Mouse (Mus musculus) neural tube, embryonic 12.5 days (tissue): ENCODE data around the gene Irf2bp2. TPM values are rescaled to one million over a fixed set of nuclear protein-coding genes. Genes with fewer than 3 reads are reported as not detected.

Experiments
- ATAC-seq: fragments of 200-750 bp; cut with Nextera tagmentation; 2 replicates; pipeline ENCODE4 v1.8.0; 2017; ENCODE audit warnings: low read depth, mild to moderate bottlenecking, moderate TSS enrichment, moderate library complexity; ENCODE audit not compliant: low FRiP score
- H3K27ac ChIP-seq: fragments of 300-500 bp; sonication (generic); 2 replicates; pipeline ENCODE4 v1.5.1; 2016
- H3K27me3 ChIP-seq: fragments of 300-500 bp; sonication (generic); replicated peaks from 2 replicates; pipeline ENCODE4 v1.6.1; 2016; ENCODE audit warnings: mild to moderate bottlenecking
- H3K36me3 ChIP-seq: fragments of 300-500 bp; sonication (generic); 2 replicates; pipeline ENCODE4 v1.6.1; 2016; ENCODE audit warnings: mild to moderate bottlenecking
- H3K4me1 ChIP-seq: fragments of 300-500 bp; sonication (generic); 2 replicates; pipeline ENCODE4 v1.6.1; 2016
- H3K4me2 ChIP-seq: fragments of 300-500 bp; sonication (generic); replicated peaks from 2 replicates; pipeline ENCODE4 v1.6.1; 2016; ENCODE audit warnings: mild to moderate bottlenecking
- H3K4me3 ChIP-seq: fragments of 300-500 bp; sonication (generic); 2 replicates; pipeline ENCODE4 v1.5.1; 2016
- H3K9ac ChIP-seq: fragments of 300-500 bp; sonication (generic); 2 replicates; pipeline ENCODE4 v1.6.1; 2016; ENCODE audit warnings: mild to moderate bottlenecking
- H3K9me3 ChIP-seq: fragments of 300-500 bp; sonication (generic); 2 replicates; pipeline ENCODE4 v1.6.1; 2016; ENCODE audit warnings: mild to moderate bottlenecking
- whole genome bisulfite sequencing: fragments of 180-500 bp; shearing (Covaris S2); methylation state at CpG from one replicate; pipeline ENCODE4 v1.1.7; 2016; 5-methylcytosine and 5-hydroxymethylcytosine counted together
- polyA plus RNA-seq: library from polyadenylated mRNA; unstranded; fragments of >200 nt; fragmentation: Nextera tagmentation; extraction: Ambion mirVana; gene quantifications from 2 replicates; pipeline ENCODE4 v1.2.1, GENCODE M21; 2016

The Irf2bp2 gene
- polyA plus RNA-seq, 1 experiment from 2014 or later: 8.5 TPM

DNA sequence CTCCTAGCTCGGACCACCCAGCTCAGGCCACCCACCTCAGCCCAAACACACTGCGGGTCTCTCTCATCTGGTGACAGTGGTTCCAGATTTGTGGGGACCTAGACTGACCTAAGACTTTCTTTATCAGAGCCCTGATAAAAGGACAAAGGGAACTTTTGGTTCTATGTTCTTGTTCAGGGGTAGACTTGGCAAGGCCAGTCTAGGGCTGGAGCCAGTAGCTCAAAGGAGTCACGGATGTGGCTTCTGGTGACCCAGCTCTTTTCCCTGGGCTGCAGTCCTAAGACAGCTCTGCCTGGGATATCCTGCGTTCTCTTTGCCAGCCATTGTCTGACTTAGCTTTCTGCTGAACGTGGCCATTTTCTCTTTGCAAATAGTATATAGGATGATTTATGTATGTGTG is 37.1 kb downstream of the Irf2bp2 start:
- H3K27me3 ChIP-seq: no peaks in the 10 kb centered on the region
- no peak overlapping the region for H3K27ac ChIP-seq
- no peak overlapping the region for H3K4me2 ChIP-seq
- H3K9me3 ChIP-seq: no peaks in the 10 kb centered on the region
- WGBS: 91% methylated on average over 5 of the region's 5 CpGs
- H3K4me1 ChIP-seq: peaks cover 8% of the 10 kb centered on the region
- no peak overlapping the region for H3K4me3 ChIP-seq
- no peaks in the 10 kb centered on the region for H3K36me3 ChIP-seq
- no peak overlapping the region for H3K9ac ChIP-seq
- no peak for ATAC-seq

DNA sequence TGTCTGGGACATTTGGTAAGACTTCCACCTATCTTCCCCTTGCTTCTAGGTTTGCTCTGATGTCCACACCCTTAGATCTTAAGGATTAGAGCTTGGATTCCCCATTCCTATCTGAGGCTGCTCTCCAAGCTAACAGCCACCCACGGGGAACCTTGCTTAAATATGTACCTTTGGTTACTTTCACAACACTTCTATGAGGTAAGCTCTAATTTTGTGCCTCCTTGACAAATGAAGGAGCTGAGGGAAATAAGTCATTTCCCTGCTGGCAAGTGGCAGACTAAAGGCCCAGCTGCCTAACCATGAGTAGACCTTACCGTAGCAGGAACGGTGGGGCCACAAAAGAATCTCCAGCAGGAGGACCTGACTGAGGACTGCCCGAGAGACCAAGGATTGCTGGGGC is 39.0 kb downstream of the Irf2bp2 start:
- Histone ChIP-seq H3K4me3 (no peak overlapping the region), H3K9me3 (no peaks in the 10 kb centered on the region), H3K27ac (no peak overlapping the region), H3K9ac (no peak overlapping the region), H3K36me3 (no peaks in the 10 kb centered on the region), H3K4me1 (peaks cover 8% of the 10 kb centered on the region), H3K4me2 (no peak overlapping the region), H3K27me3 (no peaks in the 10 kb centered on the region)
- ATAC-seq: no peak
- WGBS: 94% methylated on average over 4 of the region's 4 CpGs

DNA sequence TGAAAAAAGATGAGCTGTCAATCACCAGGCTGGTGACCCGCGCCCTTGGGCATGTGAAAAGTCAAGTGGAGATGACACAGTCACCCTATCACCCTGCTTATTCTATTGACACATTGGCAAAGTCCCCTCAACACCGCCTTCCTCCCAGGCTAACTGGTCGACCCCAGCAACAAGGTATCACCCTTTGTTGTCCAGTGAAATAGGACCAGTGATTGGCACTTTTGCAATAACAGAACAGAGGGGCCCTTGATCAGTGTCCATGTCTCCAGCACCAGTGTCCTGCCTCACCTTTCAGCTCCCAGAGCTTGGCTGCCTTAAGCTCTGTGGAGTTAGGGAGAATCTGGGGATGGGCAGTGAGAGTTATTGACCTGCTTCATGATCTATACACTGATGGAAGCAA is 41.9 kb downstream of the Irf2bp2 start:
- no peaks in the 10 kb centered on the region for H3K9me3 ChIP-seq
- 87% methylated on average over 4 of the region's 4 CpGs for WGBS
- no peak overlapping the region for H3K9ac ChIP-seq
- H3K27ac ChIP-seq: no peak overlapping the region
- no peaks in the 10 kb centered on the region for H3K27me3 ChIP-seq
- no peaks in the 10 kb centered on the region for H3K4me1 ChIP-seq
- ATAC-seq: no peak
- no peak overlapping the region for H3K4me2 ChIP-seq
- no peaks in the 10 kb centered on the region for H3K36me3 ChIP-seq
- H3K4me3 ChIP-seq: no peak overlapping the region

DNA sequence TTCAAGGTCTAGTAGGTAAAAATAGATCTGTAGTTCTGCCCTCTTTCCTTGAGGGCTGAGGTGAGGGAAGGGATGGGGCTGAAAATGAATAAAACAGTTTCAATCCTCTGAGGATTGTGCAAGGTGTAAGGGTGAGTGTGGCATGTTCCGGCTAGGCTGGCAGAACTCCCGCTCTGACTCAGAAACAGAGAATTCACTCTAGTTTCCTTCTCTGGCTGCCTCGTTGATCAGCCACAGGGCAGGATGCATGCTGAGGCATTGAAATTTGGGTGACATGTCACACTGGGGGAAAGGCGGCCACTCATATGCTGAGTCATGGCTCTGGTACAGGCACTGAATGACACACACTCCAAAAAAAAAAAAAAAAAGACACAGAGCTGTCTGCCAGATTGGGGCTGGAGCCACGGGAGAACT is 42.8 kb downstream of the Irf2bp2 start:
- Histone ChIP-seq H3K27ac (no peak overlapping the region), H3K27me3 (no peaks in the 10 kb centered on the region), H3K9me3 (no peaks in the 10 kb centered on the region), H3K4me3 (no peak overlapping the region), H3K36me3 (no peaks in the 10 kb centered on the region), H3K4me1 (no peaks in the 10 kb centered on the region), H3K4me2 (no peak overlapping the region), H3K9ac (no peak overlapping the region)
- WGBS: 80% methylated on average over 5 of the region's 5 CpGs
- no peak for ATAC-seq

DNA sequence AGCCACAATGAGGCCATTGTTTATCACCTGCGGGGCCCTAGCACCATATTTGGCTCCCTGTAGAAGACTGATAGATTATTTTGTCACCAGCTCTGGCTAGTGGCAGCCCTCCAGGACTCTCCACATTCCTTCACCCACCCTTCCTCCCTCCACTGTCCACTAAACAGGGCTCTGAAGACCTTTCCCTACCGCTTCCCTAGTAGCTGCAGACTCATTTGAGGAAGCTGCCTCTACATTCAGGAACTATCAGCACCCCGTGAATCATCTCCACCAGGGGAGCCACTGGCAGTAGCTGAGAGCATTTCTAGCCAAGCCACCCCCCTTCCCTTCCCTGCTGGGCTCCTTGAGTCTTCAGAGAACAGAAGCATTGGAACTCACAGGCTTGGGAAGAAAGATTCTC is 45.9 kb downstream of the Irf2bp2 start:
- Histone ChIP-seq H3K27me3 (no peaks in the 10 kb centered on the region), H3K4me2 (no peak overlapping the region), H3K9me3 (no peaks in the 10 kb centered on the region), H3K4me3 (no peak overlapping the region), H3K36me3 (no peaks in the 10 kb centered on the region), H3K9ac (no peak overlapping the region), H3K27ac (no peak overlapping the region), H3K4me1 (no peaks in the 10 kb centered on the region)
- no peak for ATAC-seq
- WGBS: 74% methylated on average over 3 of the region's 3 CpGs

DNA sequence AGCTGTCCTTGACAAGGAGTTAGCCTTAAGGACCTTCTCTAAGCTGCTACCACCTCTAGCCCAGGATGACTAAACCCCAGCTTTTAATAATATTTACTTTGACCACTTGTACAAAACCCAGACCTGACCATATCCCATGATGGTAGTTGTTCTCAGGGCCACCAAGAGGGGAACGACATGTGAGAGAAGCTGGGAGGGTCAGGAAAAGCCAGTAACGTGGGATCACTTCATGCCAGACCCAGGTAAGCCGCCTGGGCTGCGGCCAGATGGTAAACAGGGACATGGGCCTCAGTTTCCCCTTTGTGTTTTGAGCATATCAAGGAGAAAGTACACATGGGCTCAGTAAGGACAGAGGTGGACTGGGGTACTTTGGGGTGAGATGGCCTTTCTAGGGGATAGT is 46.4 kb downstream of the Irf2bp2 start:
- Histone ChIP-seq H3K4me3 (no peak overlapping the region), H3K4me1 (no peaks in the 10 kb centered on the region), H3K4me2 (no peak overlapping the region), H3K9ac (no peak overlapping the region), H3K27me3 (no peaks in the 10 kb centered on the region), H3K36me3 (no peaks in the 10 kb centered on the region), H3K27ac (no peak overlapping the region), H3K9me3 (no peaks in the 10 kb centered on the region)
- WGBS: 88% methylated on average over 4 of the region's 4 CpGs
- no peak for ATAC-seq

DNA sequence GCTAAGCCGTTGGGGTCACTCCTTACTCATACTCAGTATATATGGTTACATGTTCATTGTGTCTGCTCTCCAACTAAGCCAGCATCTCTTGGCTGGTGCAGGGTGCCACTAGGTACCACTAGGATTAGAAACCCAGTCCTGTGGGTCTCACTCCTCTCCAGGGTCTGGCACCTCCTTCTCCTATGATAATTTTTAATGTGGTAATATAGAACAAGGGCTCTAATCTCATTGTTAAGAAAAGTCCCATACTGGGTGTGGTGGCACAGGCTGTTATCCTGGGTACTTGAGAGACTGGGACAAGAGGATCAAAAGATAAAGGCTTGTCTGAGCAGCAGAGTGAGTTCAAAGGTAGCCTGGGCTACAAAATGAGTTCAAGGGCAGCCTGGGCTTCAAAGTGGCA is 47.3 kb downstream of the Irf2bp2 start:
- ATAC-seq: no peak
- 50% methylated on average over 1 of the region's 1 CpGs for WGBS
- no peak overlapping the region for H3K27ac ChIP-seq

DNA sequence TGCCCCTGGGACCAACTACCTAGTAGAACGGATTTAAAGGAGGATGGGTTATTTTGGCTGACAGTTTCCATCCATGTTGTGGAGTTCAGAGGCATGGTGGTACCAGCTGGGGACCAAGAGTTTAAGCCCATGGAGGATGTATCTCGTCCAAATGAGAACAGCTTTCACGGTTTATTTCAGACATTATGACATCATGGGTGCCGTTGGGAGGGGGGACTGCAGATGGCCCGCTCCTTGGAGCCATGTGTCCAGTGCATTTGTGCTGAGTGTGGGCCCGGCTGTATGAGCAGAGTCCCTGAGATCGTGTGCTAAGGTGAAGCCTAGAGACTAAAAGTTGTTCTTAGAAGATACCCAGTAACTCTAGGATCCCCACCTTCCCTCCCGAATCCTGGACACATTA is 50.4 kb downstream of the Irf2bp2 start:
- Histone ChIP-seq H3K4me1 (peaks cover 16% of the 10 kb centered on the region), H3K36me3 (no peaks in the 10 kb centered on the region), H3K4me3 (no peak overlapping the region), H3K9me3 (no peaks in the 10 kb centered on the region), H3K27me3 (no peaks in the 10 kb centered on the region), H3K27ac (no peak overlapping the region), H3K4me2 (no peak overlapping the region), H3K9ac (no peak overlapping the region)
- ATAC-seq: no peak
- WGBS: 79% methylated on average over 8 of the region's 8 CpGs

More for the DNA sequence above, 47.3 kb downstream of the Irf2bp2 start:
- Histone ChIP-seq H3K4me1 (no peaks in the 10 kb centered on the region), H3K4me3 (no peak overlapping the region), H3K9me3 (no peaks in the 10 kb centered on the region), H3K9ac (no peak overlapping the region), H3K36me3 (no peaks in the 10 kb centered on the region), H3K27me3 (no peaks in the 10 kb centered on the region), H3K4me2 (no peak overlapping the region)

DNA sequence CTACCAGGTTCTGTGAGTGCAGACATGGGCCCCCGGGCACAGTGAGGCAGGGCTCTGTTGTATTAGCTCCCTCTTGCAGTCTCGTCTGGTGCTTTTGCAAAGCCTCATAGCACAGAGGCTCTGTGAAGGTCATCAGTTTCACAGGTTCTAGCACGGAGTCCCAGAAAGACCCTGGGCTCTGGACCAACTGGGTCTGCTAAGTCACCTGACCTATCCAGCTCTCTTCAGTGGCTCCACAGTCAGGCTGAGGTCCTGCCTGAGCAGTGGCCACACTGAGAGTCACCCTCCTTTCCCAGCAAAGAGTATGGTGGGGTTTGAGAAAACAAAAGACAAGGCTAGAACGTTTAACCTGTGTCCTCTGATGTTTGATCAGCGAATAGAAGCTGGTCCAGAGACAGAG is 51.0 kb downstream of the Irf2bp2 start:
- no peak overlapping the region for H3K4me3 ChIP-seq
- WGBS: 75% methylated on average over 5 of the region's 5 CpGs
- no peak for ATAC-seq
- no peak overlapping the region for H3K9ac ChIP-seq
- H3K27ac ChIP-seq: no peak overlapping the region
- peaks cover 23% of the 10 kb centered on the region for H3K4me1 ChIP-seq
- no peak overlapping the region for H3K4me2 ChIP-seq
- no peaks in the 10 kb centered on the region for H3K9me3 ChIP-seq
- H3K36me3 ChIP-seq: no peaks in the 10 kb centered on the region
- H3K27me3 ChIP-seq: no peaks in the 10 kb centered on the region

DNA sequence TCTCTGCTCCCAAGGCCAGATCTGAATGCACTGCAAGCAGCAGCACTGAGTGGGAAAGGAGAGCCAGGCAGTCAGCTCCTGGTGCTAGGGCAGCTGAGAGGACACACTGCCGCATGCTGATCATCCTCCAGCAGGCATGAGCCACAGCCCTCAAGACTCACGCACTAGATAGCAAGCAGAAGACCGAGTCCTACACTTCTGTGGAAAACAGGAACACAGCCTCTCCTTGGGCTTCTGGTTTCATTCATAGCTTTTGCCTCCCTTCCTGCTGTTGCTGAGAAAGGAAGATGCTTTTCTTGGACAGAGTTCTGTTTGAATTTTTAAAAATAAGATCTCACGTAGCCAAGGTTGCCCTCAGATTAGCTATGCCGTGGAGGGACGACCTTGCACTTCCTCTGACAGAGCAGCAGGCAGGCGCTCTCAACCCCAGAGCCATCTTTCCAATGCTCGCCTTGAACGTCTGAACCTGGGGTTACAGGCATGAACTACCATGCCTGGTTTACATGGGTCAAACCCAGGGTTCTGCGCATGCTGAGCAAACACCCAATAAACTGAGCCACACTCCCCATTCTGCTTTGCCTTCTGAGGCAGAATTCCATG is 51.6 kb downstream of the Irf2bp2 start:
- Histone ChIP-seq H3K4me3 (no peak overlapping the region), H3K4me1 (peaks cover 28% of the 10 kb centered on the region), H3K27me3 (no peaks in the 10 kb centered on the region), H3K27ac (no peak overlapping the region), H3K9ac (no peak overlapping the region), H3K4me2 (no peak overlapping the region), H3K36me3 (no peaks in the 10 kb centered on the region), H3K9me3 (no peaks in the 10 kb centered on the region)
- WGBS: 77% methylated on average over 10 of the region's 10 CpGs
- ATAC-seq: no peak

DNA sequence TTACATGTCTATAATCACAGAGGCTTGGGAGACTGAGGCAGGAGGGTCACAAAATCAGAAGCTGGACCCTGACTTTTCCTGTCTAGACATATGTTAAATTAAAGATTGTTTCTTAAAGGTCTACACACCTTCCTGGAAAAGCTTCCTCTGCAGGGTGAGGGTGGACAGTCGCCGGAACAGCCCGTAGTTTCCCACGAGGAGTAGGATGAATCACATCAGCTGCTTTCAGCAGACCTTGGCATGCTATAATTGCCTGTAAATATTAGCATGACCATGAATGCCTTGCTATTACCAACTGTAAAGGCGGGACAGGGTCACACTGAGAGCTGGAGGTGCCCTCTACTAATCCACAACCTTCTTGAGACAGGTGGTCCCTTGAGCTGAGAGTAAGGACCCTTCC is 53.5 kb downstream of the Irf2bp2 start:
- H3K4me3 ChIP-seq: no peak overlapping the region
- H3K4me2 ChIP-seq: no peak overlapping the region
- H3K36me3 ChIP-seq: no peaks in the 10 kb centered on the region
- H3K9ac ChIP-seq: no peak overlapping the region
- H3K9me3 ChIP-seq: no peaks in the 10 kb centered on the region
- WGBS: 91% methylated on average over 5 of the region's 5 CpGs
- H3K27ac ChIP-seq: no peak overlapping the region
- H3K27me3 ChIP-seq: no peaks in the 10 kb centered on the region
- H3K4me1 ChIP-seq: peaks cover 45% of the 10 kb centered on the region
- no peak for ATAC-seq

DNA sequence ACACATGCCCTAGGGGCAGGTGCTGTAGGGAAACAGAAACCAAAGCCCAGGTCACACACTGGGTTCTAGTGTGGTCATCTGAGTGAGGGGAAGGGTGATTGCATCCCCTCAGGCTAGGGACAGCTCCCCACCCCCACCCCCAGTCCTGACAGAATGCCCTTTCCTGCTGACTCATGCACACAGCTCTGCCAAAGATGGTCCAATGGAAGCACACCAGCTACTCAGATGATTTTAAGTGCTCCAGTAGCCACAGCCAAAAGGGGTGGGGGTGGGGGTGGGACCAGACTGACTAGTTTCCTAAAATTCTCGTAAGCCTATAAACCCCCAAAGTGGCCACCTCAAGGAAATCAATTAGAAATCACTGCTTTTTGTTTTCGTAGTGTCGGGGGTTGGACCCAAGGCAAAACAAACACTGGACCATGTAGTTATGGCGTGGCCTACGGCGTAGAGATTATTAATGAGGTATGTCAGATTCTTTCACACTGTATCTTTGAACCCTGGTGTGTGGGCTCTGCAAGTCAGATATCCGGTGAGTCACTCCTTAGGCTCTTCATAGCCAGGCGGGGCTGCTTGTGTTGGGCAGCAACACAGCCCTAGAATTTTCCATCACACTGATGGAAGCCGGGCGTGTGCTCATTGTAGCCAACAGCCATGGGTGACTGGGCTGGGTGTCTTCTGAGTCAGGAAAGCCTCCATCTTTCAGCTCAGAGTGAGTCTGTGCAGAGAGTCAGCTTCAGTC is 54.3 kb downstream of the Irf2bp2 start:
- WGBS: 70% methylated on average over 10 of the region's 10 CpGs
- Histone ChIP-seq H3K4me2 (peak overlapping the region; percentile 48), H3K4me3 (no peak overlapping the region), H3K9me3 (no peaks in the 10 kb centered on the region), H3K27me3 (no peaks in the 10 kb centered on the region), H3K4me1 (peaks cover 45% of the 10 kb centered on the region), H3K9ac (no peak overlapping the region), H3K27ac (peak overlapping the region; percentile 72; the same call in 1 of the 2 replicates), H3K36me3 (no peaks in the 10 kb centered on the region)
- ATAC-seq: peak; percentile 18; the same call in 1 of the 2 replicates
